Mouse (Mus musculus) CH12.LX (cell line): ENCODE results near the gene Il31. TPM values are rescaled to one million over a fixed set of nuclear protein-coding genes. Genes with fewer than 3 reads are reported as not detected.

Source experiments
- DNase-seq: peaks from one replicate; pipeline ENCODE4 v3.0.0-alpha.2; 2013; ENCODE audit errors: extremely low read depth
- H3K27ac ChIP-seq: 2 replicates; pipeline ENCODE4 v1.5.1; 2012; ENCODE audit warnings: low read depth, mild to moderate bottlenecking, control low read depth, moderate library complexity; ENCODE audit not compliant: insufficient read depth
- H3K27me3 ChIP-seq: replicated peaks from 2 replicates; pipeline ENCODE3; 2012; ENCODE audit warnings: inconsistent platforms
- H3K36me3 ChIP-seq, 2 experiments: replicated peaks in 1 of 2; 2 replicates each; pipeline versions ENCODE3 to v1.6.1; 2012; ENCODE audit warnings: inconsistent platforms in 1 of 2, low read length in 1 of 2, mild to moderate bottlenecking in 1 of 2, mixed read lengths in 1 of 2, moderate library complexity in 1 of 2; ENCODE audit not compliant: control insufficient read depth in 1 of 2, insufficient read depth in 1 of 2
- H3K4me1 ChIP-seq, 2 experiments: 2 replicates each; pipeline ENCODE4 v1.6.1; 2012; ENCODE audit warnings: inconsistent platforms in 1 of 2, moderate library complexity in 1 of 2; ENCODE audit not compliant: insufficient read depth in 2 of 2, control insufficient read depth in 1 of 2
- H3K4me2 ChIP-seq: 2 replicates; pipeline ENCODE4 v1.6.1; 2012; ENCODE audit warnings: low read depth, mild to moderate bottlenecking, control low read depth; ENCODE audit not compliant: poor library complexity, insufficient read depth, severe bottlenecking
- H3K4me3 ChIP-seq, 3 experiments: fragments of 150-350 bp in 1 of 3; sonication (generic) in 1 of 3; replicated peaks in 1 of 3; 2 replicates each; pipeline versions ENCODE3 to v1.5.1; 2011 to 2012; ENCODE audit warnings: low read depth in 2 of 3, low read length in 2 of 3, mild to moderate bottlenecking in 2 of 3, moderate library complexity in 2 of 3, control low read depth in 1 of 3, improper control_type of control experiment in 1 of 3, inconsistent platforms in 1 of 3, mixed read lengths in 1 of 3; ENCODE audit not compliant: poor library complexity in 1 of 3
- H3K79me2 ChIP-seq: replicated peaks from 2 replicates; pipeline ENCODE4 v1.6.1; 2012; ENCODE audit warnings: mild to moderate bottlenecking, moderate library complexity; ENCODE audit not compliant: control insufficient read depth, poor library complexity, insufficient read depth, severe bottlenecking; ENCODE audit errors: extremely low read depth
- H3K9ac ChIP-seq: 2 replicates; pipeline ENCODE4 v1.6.1; 2012; ENCODE audit warnings: low read depth, mild to moderate bottlenecking, control low read depth, moderate library complexity; ENCODE audit not compliant: insufficient read depth
- H3K9me3 ChIP-seq: replicated peaks from 2 replicates; pipeline ENCODE3; 2012; ENCODE audit warnings: low read length, inconsistent platforms, mixed read lengths
- BHLHE40 ChIP-seq: IDR thresholded peaks from 2 replicates; pipeline ENCODE4 v1.6.1; 2011; ENCODE audit warnings: mild to moderate bottlenecking, low read depth, low read length, improper control_type of control experiment
- CHD1 ChIP-seq: IDR thresholded peaks from 2 replicates; pipeline ENCODE4 v1.6.1; 2012; ENCODE audit warnings: low read depth, low read length, improper control_type of control experiment, inconsistent platforms
- E2F4 ChIP-seq: IDR thresholded peaks from 2 replicates; pipeline ENCODE4 v1.6.1; 2011; ENCODE audit warnings: low read depth, low read length, improper control_type of control experiment; ENCODE audit not compliant: insufficient replicate concordance
- ELF1 ChIP-seq: IDR thresholded peaks from 2 replicates; pipeline ENCODE4 v1.6.1; 2014; ENCODE audit warnings: low read depth, mild to moderate bottlenecking, inconsistent platforms, low read length, improper control_type of control experiment
- ETS1 ChIP-seq: conservative IDR thresholded peaks from 2 replicates; pipeline ENCODE4 v1.6.1; 2012; ENCODE audit warnings: low read depth, mild to moderate bottlenecking, inconsistent platforms, low read length, improper control_type of control experiment, moderate library complexity
- GABPA ChIP-seq: IDR thresholded peaks from 2 replicates; pipeline ENCODE4 v1.6.1; 2012; ENCODE audit warnings: low read depth, low read length, improper control_type of control experiment, inconsistent platforms; ENCODE audit not compliant: insufficient replicate concordance
- HCFC1 ChIP-seq: IDR thresholded peaks from 2 replicates; pipeline ENCODE4 v1.6.1; 2012; ENCODE audit warnings: low read depth, mild to moderate bottlenecking, inconsistent platforms, low read length, improper control_type of control experiment
- IRF4 ChIP-seq: IDR thresholded peaks from 2 replicates; pipeline ENCODE4 v1.6.1; 2014; ENCODE audit warnings: low read depth, mild to moderate bottlenecking, inconsistent platforms, low read length, improper control_type of control experiment
- JUN ChIP-seq: IDR thresholded peaks from 2 replicates; pipeline ENCODE4 v1.6.1; 2011; ENCODE audit warnings: low read depth, mild to moderate bottlenecking, low read length, improper control_type of control experiment, moderate library complexity; ENCODE audit not compliant: insufficient read depth
- JUND ChIP-seq: conservative IDR thresholded peaks from 2 replicates; pipeline ENCODE4 v1.6.1; 2011; ENCODE audit warnings: low read depth, low read length, improper control_type of control experiment
- KAT2A ChIP-seq: IDR thresholded peaks from 2 replicates; pipeline ENCODE4 v1.6.1; 2012; ENCODE audit warnings: low read length, improper control_type of control experiment, inconsistent platforms; ENCODE audit not compliant: insufficient replicate concordance
- MAFK ChIP-seq: IDR thresholded peaks from 2 replicates; pipeline ENCODE4 v1.6.1; 2011; ENCODE audit warnings: low read length, improper control_type of control experiment; ENCODE audit not compliant: insufficient replicate concordance
- MAX ChIP-seq: IDR thresholded peaks from 2 replicates; pipeline ENCODE4 v1.6.1; 2011; ENCODE audit warnings: low read length, improper control_type of control experiment
- MEF2A ChIP-seq: IDR thresholded peaks from 2 replicates; pipeline ENCODE4 v1.6.1; 2014; ENCODE audit warnings: low read depth, mild to moderate bottlenecking, inconsistent platforms, low read length, improper control_type of control experiment, borderline replicate concordance
- MXI1 ChIP-seq: IDR thresholded peaks from 2 replicates; pipeline ENCODE4 v1.6.1; 2011; ENCODE audit warnings: mild to moderate bottlenecking, low read depth, low read length, improper control_type of control experiment
- MYC ChIP-seq: IDR thresholded peaks from 2 replicates; pipeline ENCODE4 v1.6.1; 2011; ENCODE audit warnings: low read depth, mild to moderate bottlenecking, improper control_type of control experiment, low read length
- NELFE ChIP-seq: IDR thresholded peaks from 2 replicates; pipeline ENCODE4 v1.6.1; 2011; ENCODE audit warnings: low read depth, low read length, improper control_type of control experiment
- NRF1 ChIP-seq: IDR thresholded peaks from 2 replicates; pipeline ENCODE4 v1.6.1; 2014; ENCODE audit warnings: low read depth, mild to moderate bottlenecking, inconsistent platforms, low read length, improper control_type of control experiment, moderate library complexity
- PAX5 ChIP-seq: IDR thresholded peaks from 2 replicates; pipeline ENCODE4 v1.6.1; 2012; ENCODE audit warnings: low read length, inconsistent platforms, mixed read lengths
- POLR2A ChIP-seq: IDR thresholded peaks from 2 replicates; pipeline ENCODE4 v1.6.1; 2011; ENCODE audit warnings: low read depth, mild to moderate bottlenecking, improper control_type of control experiment, low read length
- POLR2AphosphoS2 ChIP-seq: IDR thresholded peaks from 2 replicates; pipeline ENCODE4 v1.6.1; 2011; ENCODE audit warnings: low read depth, low read length, improper control_type of control experiment
- SIN3A ChIP-seq: IDR thresholded peaks from 2 replicates; pipeline ENCODE4 v1.6.1; 2012; ENCODE audit warnings: low read length, improper control_type of control experiment, inconsistent platforms
- SMC3 ChIP-seq: IDR thresholded peaks from 2 replicates; pipeline ENCODE4 v1.6.1; 2011; ENCODE audit warnings: low read depth, low read length, improper control_type of control experiment
- TCF12 ChIP-seq: IDR thresholded peaks from 2 replicates; pipeline ENCODE4 v1.6.1; 2014; ENCODE audit warnings: low read depth, mild to moderate bottlenecking, inconsistent platforms, low read length, improper control_type of control experiment
- UBTF ChIP-seq: IDR thresholded peaks from 2 replicates; pipeline ENCODE4 v1.6.1; 2012; ENCODE audit warnings: low read depth, mild to moderate bottlenecking, inconsistent platforms, low read length, improper control_type of control experiment, moderate library complexity
- USF1 ChIP-seq: IDR thresholded peaks from 2 replicates; pipeline ENCODE4 v1.6.1; 2014; ENCODE audit warnings: low read depth, mild to moderate bottlenecking, inconsistent platforms, low read length, improper control_type of control experiment
- ZC3H11A ChIP-seq: IDR thresholded peaks from 2 replicates; pipeline ENCODE4 v1.6.1; 2012; ENCODE audit warnings: low read depth, mild to moderate bottlenecking, inconsistent platforms, low read length, improper control_type of control experiment
- ZKSCAN1 ChIP-seq: IDR thresholded peaks from 2 replicates; pipeline ENCODE4 v1.6.1; 2012; ENCODE audit warnings: low read depth, inconsistent platforms, low read length, improper control_type of control experiment, borderline replicate concordance
- ZMIZ1 ChIP-seq: IDR thresholded peaks from 2 replicates; pipeline ENCODE4 v1.6.1; 2012; ENCODE audit warnings: low read depth, mild to moderate bottlenecking, inconsistent platforms, low read length, improper control_type of control experiment
- dilution Hi-C: fragments of 300-500 bp; cut with MboI; formaldehyde crosslinking; loops from 2 replicates; pipeline ENCODE4 v1.14.3; 2020; ENCODE audit warnings: low sequenced_read_pairs; ENCODE audit not compliant: extremely low pct_unique_long_range_greater_than_20kb, extremely low pct_ligation_motif_present
- in situ Hi-C: fragments of 300-500 bp; cut with MboI; formaldehyde crosslinking; loops from 3 replicates; pipeline ENCODE4 v1.14.3; 2019; ENCODE audit warnings: low sequenced_read_pairs, low pct_ligation_motif_present, low pct_unique_long_range_greater_than_20kb, mixed read lengths
- polyA plus RNA-seq: library from polyadenylated mRNA; unstranded; fragments of >175 nt; gene quantifications from 2 replicates; pipeline ENCODE4 v1.2.1, GENCODE M21; 2012; ENCODE audit warnings: low read depth; ENCODE audit not compliant: insufficient read length
- total RNA-seq, 2 experiments: library from RNA; depleted of rRNA; stranded (reverse); fragments of 300-350 nt in 1 of 2; fragments of >200 nt in 1 of 2; gene quantifications; 2 replicates each; pipeline ENCODE4 v1.2.3; 2012 to 2014

The Il31 gene
- total and polyA plus RNA-seq, 3 experiments: not detected

DNA sequence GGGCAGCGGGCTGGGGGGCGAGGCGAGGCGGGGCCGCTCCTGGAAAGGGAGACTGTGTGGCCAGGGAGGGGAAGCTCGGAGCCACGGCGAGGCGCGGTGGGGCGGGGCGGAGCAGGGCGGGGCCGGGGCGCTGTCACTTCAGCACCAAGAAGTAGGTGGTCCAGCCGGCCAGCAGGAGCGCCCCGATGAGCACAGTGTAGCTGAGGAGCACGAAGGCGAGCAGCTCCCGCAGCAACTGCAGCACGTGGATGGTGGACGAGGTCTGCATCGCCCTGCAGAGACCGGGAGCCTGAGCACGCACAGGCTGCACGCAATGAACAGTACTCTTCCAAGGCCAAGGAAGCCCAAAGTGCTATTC is 35.1 kb upstream of the Il31 start:
- in situ Hi-C loops: no loop called here
- Histone ChIP-seq H3K9ac (no peak overlapping the region), H3K4me2 (0 out of 2 replicates have a peak overlapping the region, but pooled peaks have one; percentile 21), H3K27me3 (no peaks in the 10 kb centered on the region), H3K4me1 (peaks cover 3 to 21% of the 10 kb centered on the region in 2 experiments), H3K27ac (no peak overlapping the region), H3K4me3 (peak overlapping the region; percentile 47 to 95 (median 95)), H3K36me3 (peaks cover 12 to 64% of the 10 kb centered on the region in 2 experiments)
- dilution Hi-C loops: no loop called here
- TF ChIP-seq SMC3: no peak
- TF ChIP-seq PAX5: no peak
- no peak for TF ChIP-seq ETS1
- no peak for TF ChIP-seq ELF1
- no peak for TF ChIP-seq MAFK
- TF ChIP-seq JUND: no peak
- no peak for TF ChIP-seq MEF2A
- no peak for TF ChIP-seq KAT2A
- no peak for TF ChIP-seq E2F4
- no peak for TF ChIP-seq UBTF
- no peak; the same call in 1 of the 2 replicates for TF ChIP-seq MXI1
- TF ChIP-seq ZKSCAN1: no peak
- TF ChIP-seq NRF1: no peak
- TF ChIP-seq POLR2A: no peak
- TF ChIP-seq MYC: no peak
- no peak for TF ChIP-seq GABPA
- TF ChIP-seq HCFC1: no peak
- no peak for TF ChIP-seq IRF4
- no peak for TF ChIP-seq NELFE
- TF ChIP-seq, all 38 proteins: peak for 0
- no peak for DNase-seq
- no peaks in the 10 kb centered on the region for H3K9me3 ChIP-seq
- no peaks in the 10 kb centered on the region; the same call in none of the 2 replicates for H3K79me2 ChIP-seq

DNA sequence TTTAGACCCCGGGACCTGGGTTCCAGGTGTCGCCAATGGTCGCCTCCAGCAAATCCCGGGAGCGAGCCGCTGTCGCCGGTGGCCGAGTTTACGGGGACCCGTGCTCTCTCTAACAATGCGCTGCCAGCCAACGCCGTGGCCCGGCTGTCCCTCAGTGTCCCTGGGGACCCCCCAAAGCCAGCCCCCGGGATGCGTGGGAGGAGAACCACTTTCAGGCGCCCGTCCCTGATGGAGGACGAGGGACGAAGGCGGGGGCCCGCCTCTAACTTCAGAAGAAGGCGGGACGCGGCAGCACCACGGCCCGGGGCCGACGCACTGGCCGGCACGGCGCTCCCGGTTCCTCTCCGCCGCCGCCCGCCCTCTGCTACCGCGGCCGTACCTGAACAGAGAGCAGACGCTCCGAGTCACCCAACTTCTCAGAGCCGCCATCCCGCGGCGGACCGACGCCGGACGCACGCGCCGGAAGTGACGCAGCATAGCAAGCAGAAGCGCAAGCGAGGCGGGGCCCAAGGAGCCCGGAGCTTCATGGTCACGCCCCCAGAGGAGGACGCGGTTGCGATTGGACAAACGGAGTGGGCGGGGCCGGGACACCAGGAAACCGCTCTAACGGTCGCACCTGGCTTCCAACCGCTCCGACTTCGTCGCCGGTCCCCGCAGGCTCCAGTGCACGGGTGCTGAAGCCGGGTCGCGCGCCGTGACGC is 34.6 kb upstream of the Il31 start, which contains the start of gene Diablo:
Gene Diablo (minus strand): TSS at position 485 of the 701 bp plus-strand sequence.
- dilution Hi-C loops: no loop called here

More for the DNA sequence above, 34.6 kb upstream of the Il31 start, which contains the start of gene Diablo:
- peak; percentile 60; the same call in 1 of the 2 replicates for TF ChIP-seq TCF12
- no peak for TF ChIP-seq ZC3H11A
- no peak for TF ChIP-seq ZKSCAN1
- TF ChIP-seq SIN3A: peak; percentile 95
- peak; percentile 45 for TF ChIP-seq MAX
- TF ChIP-seq USF1: no peak
- TF ChIP-seq NELFE: peak; percentile 96
- no peak for TF ChIP-seq JUN
- TF ChIP-seq MEF2A: peak; percentile 8; the same call in 1 of the 2 replicates
- no peak for TF ChIP-seq CHD1
- peak; percentile 81; the same call in 1 of the 2 replicates for TF ChIP-seq POLR2AphosphoS2
- TF ChIP-seq IRF4: 0 out of 2 replicates have a peak, but pooled peaks have one; percentile 17
- TF ChIP-seq MAFK: no peak
- peak; percentile 93 for TF ChIP-seq ZMIZ1
- peak; percentile 85 for TF ChIP-seq ELF1
- peak; percentile 97 for TF ChIP-seq POLR2A
- TF ChIP-seq NRF1: peak; percentile 68
- peak; percentile 52 for TF ChIP-seq BHLHE40
- TF ChIP-seq HCFC1: peak; percentile 78
- TF ChIP-seq MXI1: peak; percentile 95; the same call in 1 of the 2 replicates
- TF ChIP-seq, all 38 proteins: peak for 14
- peak within 1 kb of the TSS; percentile 30; the same call in 1 of the 2 replicates for H3K27ac ChIP-seq
- H3K36me3 ChIP-seq: peaks cover 11 to 63% of the 10 kb centered on the region in 2 experiments
- H3K27me3 ChIP-seq: no peaks in the 10 kb centered on the region
- H3K9ac ChIP-seq: peak within 1 kb of the TSS; percentile 85
- H3K4me3 ChIP-seq: peak within 1 kb of the TSS; percentile 77 to 95 (median 95)
- H3K4me2 ChIP-seq: peak within 1 kb of the TSS; percentile 75
- no peaks in the 10 kb centered on the region; the same call in none of the 2 replicates for H3K79me2 ChIP-seq
- in situ Hi-C loops: no loop called here
- no peaks in the 10 kb centered on the region for H3K9me3 ChIP-seq
- DNase-seq: peak; percentile 99
- peaks cover 3 to 21% of the 10 kb centered on the region in 2 experiments for H3K4me1 ChIP-seq
